Mouse (Mus musculus) C2C12 (cell line): ENCODE measurements around the gene Nrde2.

ENCODE experiments used
- CEBPB ChIP-seq: IDR thresholded peaks from one replicate; pipeline ENCODE4 v1.6.1; 2011; ENCODE audit warnings: low read depth, mild to moderate bottlenecking, control low read depth, moderate library complexity
- CTCF ChIP-seq: IDR thresholded peaks from one replicate; pipeline ENCODE4 v1.5.1; 2011; ENCODE audit not compliant: control insufficient read depth, insufficient read depth, insufficient read length
- FOSL1 ChIP-seq: IDR thresholded peaks from one replicate; pipeline ENCODE4 v1.8.0; 2011; ENCODE audit warnings: mild to moderate bottlenecking, low read length; ENCODE audit not compliant: poor library complexity, insufficient read depth, severe bottlenecking
- MAX ChIP-seq: IDR thresholded peaks from one replicate; pipeline ENCODE4 v1.6.1; 2011; ENCODE audit warnings: mild to moderate bottlenecking, control low read depth
- MYOD1 ChIP-seq: IDR thresholded peaks from one replicate; pipeline ENCODE4 v1.6.1; 2011; ENCODE audit warnings: low read depth; ENCODE audit not compliant: control insufficient read depth, insufficient read length
- MYOG ChIP-seq: IDR thresholded peaks from one replicate; pipeline ENCODE4 v1.6.1; 2011; ENCODE audit not compliant: control insufficient read depth, insufficient read length; ENCODE audit errors: extremely low read depth
- USF1 ChIP-seq: IDR thresholded peaks from one replicate; pipeline ENCODE4 v1.6.1; 2011; ENCODE audit warnings: low read depth, mild to moderate bottlenecking, control low read depth, moderate library complexity

DNA sequence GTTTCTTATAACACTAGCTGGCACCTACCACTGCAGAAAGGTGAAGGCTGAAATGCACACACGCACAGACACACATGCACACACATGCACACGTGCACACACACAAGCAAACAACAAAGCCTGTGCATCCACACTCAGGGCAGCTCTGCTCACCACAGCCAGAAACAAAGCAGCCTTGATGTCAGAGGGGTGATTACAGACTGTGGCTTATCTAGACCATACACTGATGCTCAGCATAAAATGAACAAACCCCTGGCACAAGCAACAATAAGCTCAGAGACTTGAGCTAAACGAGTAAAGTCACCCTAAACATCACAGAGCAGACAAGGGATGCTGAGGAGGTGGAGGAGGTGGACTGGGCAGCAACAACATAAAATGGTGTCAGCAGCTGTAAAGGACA lies 24.3 kb downstream of the Nrde2 start:
- TF ChIP-seq MAX (no peak), CTCF (no peak), USF1 (no peak), MYOD1 (no peak), MYOG (no peak), CEBPB (no peak), FOSL1 (no peak)
